Mouse (Mus musculus) thymus, adult 18-20 months (tissue): ENCODE results near the gene Olfr65.

Experiments
- DNase-seq, 2 experiments: peaks; one replicate each; pipeline ENCODE4 v3.0.0; 2022; ENCODE audit warnings: mixed read lengths in 2 of 2

Olfr65 gene

DNA sequence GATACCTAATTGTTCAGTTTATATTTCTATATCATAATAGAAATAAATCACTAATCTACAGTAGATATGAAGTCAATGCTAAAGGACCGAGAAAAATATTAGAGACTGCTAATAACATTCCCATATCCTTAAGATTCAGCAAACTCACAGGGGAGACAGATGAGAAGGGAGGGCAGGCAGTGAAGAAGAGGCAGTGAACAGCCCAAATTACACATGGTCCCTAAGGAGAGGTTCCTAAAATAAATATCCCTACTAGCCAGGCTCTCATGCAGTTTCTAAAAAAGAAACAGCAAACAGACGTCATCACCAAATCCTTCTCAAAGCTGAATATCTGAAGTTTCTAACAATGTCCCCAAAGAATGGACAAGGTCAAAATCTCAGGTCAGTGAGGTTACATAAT lies at the start of gene Olfr65:
Gene Olfr65 (plus strand): TSS at position 301 of the 400 bp plus-strand sequence.
- no peak for DNase-seq

DNA sequence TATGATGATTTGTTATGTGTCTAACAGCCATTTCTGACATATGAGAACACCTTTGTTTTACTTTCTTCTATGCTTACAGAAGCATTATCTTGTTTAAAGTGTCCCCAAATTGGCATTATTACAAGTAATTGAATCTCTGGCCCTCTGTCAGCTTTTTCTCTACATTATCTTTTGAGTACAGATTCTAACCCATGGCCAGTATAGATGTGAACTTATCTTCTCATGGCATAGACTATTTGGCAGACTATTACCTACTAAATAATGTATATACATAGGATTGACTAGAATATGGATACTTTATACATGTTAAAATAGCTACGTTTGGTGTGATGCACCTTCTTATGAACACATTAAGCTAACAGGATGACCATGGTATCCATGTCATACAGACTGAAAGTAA lies 48.6 kb upstream of the Olfr65 start:
- DNase-seq, result no peak

DNA sequence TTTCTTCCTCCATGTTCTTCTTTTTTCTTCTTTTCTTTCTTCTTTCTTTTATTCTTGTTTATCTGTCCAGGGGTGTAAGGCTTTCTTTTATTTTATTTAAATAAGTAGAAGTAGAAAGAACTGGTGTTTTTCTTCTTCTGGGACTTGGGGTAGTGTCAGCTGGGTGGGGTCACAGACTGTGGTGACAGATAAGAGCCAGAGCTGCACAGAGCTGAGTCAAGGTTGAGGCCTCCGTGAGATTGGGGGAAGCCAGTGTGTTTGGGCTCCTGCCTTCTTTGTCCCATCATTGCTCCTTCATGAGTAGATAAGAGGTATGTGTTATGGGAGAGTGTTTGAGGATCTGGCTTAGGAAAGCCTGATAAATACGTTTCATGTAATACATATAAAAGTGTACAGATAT lies 44.2 kb upstream of the Olfr65 start:
- no peak for DNase-seq

DNA sequence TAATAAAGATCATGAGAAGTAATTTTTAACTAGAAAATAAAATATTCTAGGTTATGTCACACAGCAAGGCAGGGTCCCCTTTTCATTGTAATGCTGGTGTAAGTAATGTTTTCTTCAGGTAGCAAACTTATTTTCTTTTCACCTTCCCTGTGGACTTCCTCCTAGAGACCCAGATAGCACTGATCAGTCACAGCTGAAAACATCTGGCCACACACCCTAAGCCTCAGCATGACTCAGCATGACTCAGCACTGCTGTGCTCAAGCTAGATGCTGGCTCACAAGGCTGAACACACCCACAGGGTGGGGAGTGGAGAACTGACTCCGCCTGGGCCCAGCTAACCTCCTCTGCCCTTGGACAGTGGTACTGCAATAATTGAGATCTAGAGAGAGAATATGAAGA lies 42.4 kb upstream of the Olfr65 start:
- DNase-seq, result no peak

DNA sequence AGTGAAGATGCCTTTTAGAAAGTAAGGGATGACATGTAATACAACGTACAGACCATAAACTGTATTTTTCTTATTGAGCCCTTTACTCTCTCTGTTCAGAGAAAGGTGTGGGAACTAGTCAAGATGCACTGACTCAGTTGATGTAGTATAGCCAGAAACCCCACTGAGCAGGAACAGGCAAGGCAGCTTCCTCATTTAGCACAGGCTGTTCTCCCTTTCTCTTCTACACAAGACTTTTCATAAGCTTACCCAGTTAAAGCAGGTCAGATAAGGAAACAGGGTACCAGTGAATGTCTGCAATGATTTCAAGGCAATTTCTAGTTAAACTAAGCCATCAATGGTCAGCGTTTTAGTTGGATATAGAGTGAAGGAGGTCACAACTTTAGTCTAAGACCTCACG lies 41.8 kb upstream of the Olfr65 start:
- no peak for DNase-seq

DNA sequence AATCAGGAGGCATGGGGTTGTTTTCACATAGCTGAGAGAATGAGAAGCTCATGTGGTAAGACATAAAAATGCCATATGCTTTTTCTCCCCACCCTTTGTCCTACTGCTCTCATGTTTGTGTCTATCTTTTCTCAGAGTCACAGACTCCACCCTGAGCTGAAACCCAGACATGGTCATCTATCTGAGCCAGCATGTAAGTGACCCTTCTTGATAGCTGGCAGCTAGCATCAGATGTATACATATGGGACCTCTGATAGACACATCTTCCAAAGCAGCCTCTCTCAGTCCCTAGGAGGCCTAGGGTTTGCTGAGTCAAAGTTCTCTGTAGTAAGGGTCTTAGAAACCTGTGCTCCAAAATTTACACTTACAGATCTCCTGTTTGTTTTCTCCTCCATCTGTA lies 37.6 kb upstream of the Olfr65 start:
- no peak for DNase-seq

DNA sequence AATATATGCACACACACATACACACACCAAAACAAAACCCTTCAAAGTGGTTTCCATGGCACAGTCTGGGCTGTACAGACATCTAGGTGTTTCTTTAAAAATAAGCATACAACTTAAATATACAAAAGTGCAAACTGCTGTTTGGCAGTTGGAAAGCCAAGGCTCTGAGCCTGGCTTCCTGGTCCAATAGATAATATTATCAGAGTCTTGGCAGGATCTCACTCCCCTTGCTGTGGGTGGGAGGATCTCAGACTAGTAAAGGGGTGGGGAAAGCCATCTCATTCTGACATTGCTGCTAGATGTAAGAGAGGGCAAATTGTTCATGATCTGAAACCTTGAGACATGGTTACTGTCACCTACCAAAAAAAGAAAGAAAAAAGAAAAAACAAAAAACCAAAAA lies 32.6 kb upstream of the Olfr65 start:
- no peak for DNase-seq

DNA sequence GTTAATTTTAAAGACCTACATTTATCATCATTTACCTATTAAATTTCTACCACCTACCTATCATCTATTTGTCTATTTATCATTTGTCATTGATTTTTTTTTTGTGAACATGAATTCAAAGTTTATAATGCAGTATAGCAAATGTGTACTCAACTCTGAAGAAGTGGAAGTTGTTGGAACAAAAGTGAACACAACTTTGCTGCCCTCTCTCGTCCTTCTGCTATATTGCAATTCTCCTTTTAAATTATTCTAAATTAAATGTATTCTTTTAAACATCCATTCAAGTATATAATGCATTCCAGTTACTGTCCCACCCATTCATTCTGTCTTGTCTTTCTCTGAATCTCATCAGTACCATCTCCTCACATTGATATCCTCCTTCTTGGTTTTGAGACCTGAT lies 30.2 kb upstream of the Olfr65 start:
- DNase-seq, result no peak

DNA sequence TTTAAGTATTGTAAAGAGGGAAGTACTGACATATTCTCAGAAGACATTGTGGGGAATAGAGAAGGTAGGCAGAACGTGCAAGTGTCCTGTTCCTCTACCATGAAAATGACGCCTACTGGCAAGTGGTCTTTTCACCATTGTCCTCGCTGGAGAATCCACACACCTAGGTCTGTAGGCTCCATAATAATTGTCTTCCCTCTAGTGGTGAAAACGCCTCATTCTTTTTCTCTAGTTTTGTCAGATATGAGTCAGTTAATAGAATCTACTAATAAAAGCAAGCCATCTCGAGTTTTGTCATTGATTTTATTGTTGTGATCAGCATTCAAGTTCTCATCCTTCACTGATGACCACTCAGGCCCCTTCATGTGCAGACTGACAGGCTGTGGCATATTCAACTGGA lies 28.8 kb upstream of the Olfr65 start:
- no peak for DNase-seq

DNA sequence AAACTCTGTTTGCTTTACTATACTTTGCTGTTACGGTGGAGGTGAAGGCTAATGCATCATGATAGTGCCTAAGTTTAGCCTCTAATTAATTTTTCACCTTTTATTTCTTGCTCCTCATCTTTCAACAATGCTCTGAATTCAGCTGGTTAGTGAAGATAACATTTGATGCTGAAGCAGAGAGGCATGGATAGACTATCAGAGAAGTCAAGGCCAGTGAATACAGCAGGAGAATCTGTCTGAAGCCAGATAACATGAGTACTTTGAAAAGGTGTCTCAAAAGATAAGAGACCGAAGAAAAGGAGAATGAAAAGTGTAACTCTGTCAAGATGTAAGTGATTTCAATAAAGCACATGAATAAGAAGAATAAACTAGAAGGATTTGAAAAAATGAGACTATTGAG lies 26.2 kb upstream of the Olfr65 start:
- no peak for DNase-seq

DNA sequence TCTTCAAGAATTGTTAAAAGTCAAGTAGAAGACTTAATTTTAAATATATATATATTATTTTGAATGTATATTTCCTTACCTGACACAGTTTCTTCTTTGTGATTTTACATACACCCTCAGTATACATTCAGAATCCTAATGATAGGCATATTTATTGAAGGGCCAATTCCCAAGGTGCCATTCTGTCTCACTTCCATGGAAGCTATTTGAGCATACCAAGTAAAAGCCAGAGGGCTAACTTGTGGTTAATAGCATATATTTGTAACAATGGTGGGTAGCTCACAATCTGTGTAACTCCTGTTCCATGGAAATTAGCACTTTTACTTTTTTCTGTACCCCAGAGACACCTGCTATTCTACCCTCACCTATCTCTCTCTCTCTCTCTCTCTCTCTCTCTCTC lies 17.1 kb upstream of the Olfr65 start, which contains the start of gene Olfr66:
Gene Olfr66 (minus strand): TSS at position 101 of the 400 bp plus-strand sequence.
- DNase-seq, result no peak

DNA sequence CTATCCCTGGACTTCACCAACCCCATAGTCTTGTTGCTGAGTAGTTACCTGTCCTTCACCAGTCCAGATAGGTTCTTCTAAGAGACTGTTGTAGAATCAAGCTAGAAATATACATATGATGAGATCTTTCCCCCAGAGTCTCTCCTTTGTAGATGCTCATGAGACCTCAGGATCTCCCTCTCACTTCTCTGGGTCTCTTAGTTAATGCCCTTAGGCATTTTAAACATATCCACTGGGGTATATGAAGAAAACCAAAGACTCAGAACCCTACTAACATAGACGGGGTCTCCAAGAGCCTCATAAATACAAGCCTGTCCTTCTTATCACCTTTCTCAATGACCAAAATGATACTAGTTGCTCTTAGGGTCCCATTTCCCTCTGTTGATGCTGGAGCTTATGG lies 8.9 kb upstream of the Olfr65 start, which contains the start of gene Olfr64:
Gene Olfr64 (minus strand): TSS at position 101 of the 400 bp plus-strand sequence.
- no peak for DNase-seq

DNA sequence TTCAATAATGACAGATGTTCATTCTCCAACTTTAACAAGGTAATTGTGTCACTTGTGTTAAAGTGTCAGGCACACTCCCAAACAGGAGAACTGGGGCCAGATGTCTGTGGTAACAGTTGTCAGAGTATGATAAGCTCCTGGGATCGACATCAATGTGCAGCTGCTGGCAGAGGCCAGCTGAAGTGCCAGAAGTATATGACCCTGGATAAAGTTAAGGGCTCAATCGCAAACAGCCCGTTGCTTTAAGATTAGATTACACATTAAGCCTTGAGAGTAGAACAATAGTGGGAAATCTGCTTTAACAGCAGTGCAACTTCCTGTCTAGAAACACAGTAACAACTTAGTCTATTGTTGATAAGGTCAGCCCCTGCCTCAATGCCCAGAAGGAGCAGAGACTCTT lies 6.8 kb downstream of the Olfr65 start:
- DNase-seq, result no peak

DNA sequence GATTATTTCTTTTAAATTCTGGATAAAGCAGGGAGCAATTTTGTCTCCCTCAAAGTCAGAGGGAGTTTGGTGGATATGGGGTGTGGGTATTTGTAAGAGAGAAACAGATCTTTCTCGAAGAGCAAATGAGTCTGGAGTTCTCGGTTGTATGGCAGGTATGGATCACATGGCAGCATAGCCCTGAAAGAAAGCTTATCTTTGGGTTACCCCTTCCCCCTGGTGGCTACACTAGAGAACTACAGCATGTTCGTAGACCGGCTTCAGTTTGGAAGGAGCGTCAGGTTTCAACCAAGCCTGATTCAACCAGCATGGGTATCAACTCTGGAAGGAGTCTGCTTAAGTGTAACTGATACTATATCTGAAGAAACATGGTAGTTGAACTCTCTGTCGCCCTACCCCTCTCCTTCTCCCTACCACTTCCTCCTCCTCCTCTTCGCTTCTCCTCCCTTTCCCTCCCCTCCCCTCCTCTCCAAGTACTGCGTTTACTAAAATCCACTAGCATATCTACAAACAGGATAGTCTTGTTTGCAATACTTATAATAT lies 9.8 kb downstream of the Olfr65 start:
- no peak for DNase-seq

DNA sequence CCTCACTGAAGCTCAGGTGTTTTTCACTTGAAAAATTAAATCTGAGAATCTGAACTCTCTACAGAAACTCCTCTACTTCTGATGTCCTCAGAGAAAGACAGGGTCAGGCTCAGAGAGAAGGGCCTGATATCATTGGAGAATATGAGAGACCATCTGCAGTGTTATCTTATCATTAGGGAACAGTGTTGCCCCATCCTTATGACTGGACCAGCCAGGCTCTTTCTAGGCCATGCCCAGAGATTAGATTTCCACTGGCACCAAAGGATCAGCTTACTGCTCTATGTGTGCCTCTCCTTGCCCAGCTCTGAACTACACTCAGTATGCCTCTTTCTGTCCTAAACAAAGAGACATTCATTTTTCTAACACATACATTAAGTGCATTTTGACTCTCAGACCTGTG lies 12.1 kb downstream of the Olfr65 start:
- DNase-seq, result no peak

DNA sequence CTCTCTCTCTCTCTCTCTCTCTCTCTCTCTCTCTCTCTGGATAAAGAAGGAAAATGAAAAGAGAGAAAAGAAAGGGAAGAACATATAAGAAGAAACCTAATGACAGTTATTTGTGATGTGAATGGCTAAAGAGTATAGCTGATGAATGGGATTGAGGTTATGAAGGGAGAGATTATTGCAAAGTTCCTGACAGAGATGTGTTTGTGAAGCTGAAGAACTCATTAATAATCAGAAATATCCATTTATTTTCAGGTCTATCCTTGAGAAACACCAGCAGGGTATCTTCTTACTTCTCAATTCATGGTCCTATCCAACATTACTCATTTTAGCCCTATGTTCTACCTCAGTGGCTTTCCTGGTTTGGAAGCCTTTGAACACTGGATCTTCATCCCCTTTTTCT lies 25.2 kb downstream of the Olfr65 start, which contains the start of gene Olfr631:
Gene Olfr631 (plus strand): TSS at position 301 of the 400 bp plus-strand sequence.
- no peak for DNase-seq

DNA sequence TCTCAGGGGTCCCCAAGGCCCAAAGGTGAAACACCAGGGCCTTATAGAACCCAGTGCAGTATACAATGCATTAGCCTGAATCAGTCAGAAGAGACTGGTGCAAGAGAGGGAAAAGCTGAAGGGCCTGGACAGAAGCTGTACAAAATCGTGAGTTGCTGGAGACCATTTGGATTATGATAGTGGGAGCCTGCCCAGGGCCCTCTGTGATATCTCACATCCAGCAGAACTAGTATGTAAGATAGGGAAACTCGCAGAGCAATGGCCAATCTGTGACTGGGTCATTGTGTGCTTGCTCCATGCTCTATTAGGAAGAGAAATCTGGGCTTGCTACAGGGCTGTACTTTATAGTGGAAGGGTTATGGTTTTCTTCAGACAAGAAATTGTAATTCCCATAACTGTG lies 31.0 kb downstream of the Olfr65 start, which contains the start of gene Olfr632:
Gene Olfr632 (plus strand): TSS at position 84 of the 400 bp plus-strand sequence.
- no peak for DNase-seq

DNA sequence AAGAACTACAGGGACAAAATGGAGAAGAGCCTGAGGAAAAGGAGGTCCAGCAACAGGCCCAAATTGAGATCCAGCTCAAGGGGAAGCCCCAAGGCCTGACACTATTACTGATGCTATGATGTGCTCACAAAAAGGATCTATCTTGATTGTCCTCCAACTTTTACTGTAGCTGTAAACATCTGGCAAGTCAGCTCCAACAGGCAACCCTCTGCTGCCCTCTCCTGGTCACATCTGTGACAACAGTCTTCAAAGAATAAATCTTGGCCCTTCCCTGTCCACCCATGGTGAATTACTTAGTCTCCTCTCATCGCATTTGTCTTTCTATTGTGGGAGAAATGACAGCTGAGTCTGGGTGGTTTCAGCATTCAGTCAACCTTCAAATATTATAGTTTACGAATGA lies 39.4 kb downstream of the Olfr65 start:
- no peak for DNase-seq

DNA sequence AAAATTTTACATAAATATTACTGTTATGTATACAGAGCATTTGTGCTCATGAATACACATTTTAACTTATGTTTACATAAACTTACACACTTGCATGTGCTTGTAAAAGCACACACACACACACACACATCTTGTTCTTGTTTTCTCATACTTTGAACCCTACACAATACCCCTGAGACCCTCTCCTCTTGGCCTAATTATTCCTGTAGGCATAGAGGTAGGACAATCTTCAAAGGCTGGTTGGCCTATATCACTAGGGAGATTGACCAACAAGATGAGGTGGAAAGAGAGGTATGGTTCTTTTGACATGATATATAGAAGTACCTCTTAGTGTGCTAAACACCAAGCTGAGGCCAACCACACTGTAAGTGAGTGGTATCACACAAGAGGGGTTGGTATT lies 40.9 kb downstream of the Olfr65 start, which contains the start of gene Olfr633:
Gene Olfr633 (plus strand): TSS at position 301 of the 400 bp plus-strand sequence.
- no peak for DNase-seq
